Mouse (Mus musculus) colon, adult 2 months (tissue): Measurements from ENCODE around the gene Btbd35f17. TPM values are rescaled to one million over a fixed set of nuclear protein-coding genes. Genes with fewer than 3 reads are reported as not detected.

ENCODE experiments used
- polyA plus RNA-seq: library from polyadenylated mRNA; depleted of rRNA; stranded (reverse); fragments of >200 nt; gene quantifications from 2 replicates; pipeline ENCODE4 v1.2.3, GENCODE M21; 2012; rRNA removed

Btbd35f17 gene
- polyA plus RNA-seq: not detected in 2 replicates

DNA sequence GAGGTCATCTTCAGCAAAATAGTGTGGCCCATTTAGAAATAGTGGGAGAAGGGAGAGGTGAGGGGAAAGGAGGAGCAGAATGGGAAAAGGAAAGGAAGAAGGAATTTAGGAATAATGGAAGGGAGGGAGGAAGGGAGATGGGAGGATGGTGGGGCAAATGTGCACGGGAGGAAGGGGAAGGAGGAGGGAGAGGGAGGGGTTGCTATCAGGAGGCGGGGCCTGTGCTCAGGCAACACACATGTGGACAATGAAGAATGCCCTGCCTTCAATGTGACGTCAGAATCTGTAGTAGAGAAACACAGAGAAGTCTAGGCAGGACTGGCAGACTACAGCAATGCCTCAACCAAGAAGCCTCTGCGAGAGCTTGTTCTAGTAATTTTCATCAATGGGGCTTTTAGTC is at the start of gene Btbd35f17:
Gene Btbd35f17 (plus strand): TSS at position 301 of the 400 bp plus-strand sequence.

Other genes starting within 250 kb of the Btbd35f17 start
- gene Btbd35f28, start 174.1 kb upstream of the Btbd35f17 start, polyA plus RNA-seq: not detected in 2 replicates
- not detected in 2 replicates for gene Btbd35f20, start 79.4 kb upstream of the Btbd35f17 start, polyA plus RNA-seq